Mouse (Mus musculus): ENCODE data around the gene Cldn15.

DNA sequence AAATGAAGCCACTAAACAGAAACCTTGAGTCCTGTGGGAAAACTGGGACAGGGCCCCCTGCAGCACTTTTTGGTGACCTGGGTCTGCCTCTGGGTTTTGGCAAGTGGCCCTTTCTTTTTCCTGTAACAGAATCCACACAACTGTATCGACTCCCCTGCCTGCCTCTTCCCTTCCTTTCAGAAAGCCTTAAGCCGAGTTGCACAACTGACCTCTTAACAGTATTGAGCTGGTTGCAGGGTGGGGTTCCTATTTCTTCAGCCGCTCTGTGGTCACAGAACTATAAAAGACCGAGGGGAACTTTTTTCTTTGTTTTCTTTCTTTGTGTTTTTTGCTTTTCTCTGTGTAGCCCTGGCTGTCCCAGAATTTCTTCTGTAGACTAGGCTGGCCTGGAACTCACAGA, 11.4 kb downstream of the Cldn15 start:
- TF ChIP-seq POLR2A (IDR thresholded peaks at IDR 0.05; ENCODE audit: low read depth, low read length) (no peak), CTCF (IDR thresholded peaks at IDR 0.05; ENCODE audit: extremely low read depth, insufficient read depth, insufficient read length, insufficient replicate concordance) (no peak)

Data from spleen, adult 2 months (tissue).